Mouse (Mus musculus): ENCODE data around the gene Thsd4.

DNA sequence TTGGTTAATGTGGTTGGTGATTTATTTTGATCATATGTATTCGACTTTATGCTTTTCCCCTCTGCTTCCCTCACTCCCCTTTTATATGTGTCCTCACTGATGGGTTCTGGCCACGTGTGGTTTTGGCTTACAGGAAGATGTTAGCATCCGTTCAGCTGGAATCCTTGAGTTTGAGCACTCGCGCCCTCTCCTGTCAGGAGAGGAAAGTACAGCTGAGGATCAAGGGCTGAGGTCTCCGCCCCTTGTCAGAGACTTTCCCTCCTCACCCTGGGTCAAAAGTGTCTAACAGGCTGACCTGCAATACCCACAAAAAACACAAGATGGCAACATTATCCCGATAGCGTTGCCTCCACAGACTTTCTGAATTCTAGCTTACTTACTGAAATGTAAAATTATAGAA lies 562.6 kb downstream of the Thsd4 start:
- TF ChIP-seq POLR2A (IDR thresholded peaks at IDR 0.05; ENCODE audit: insufficient read depth, low read length) = no peak
- TF ChIP-seq EP300 (IDR thresholded peaks at IDR 0.05; ENCODE audit: insufficient read depth, low read depth, low read length) = no peak
